Mouse (Mus musculus) thymus, adult 2 months (tissue): ENCODE measurements around the gene Myl12a.

Experiments used
- CTCF ChIP-seq: fragments of 200-500 bp; IDR thresholded peaks from 2 replicates; pipeline ENCODE4 v1.5.1; 2012; ENCODE audit warnings: mild to moderate bottlenecking, control low read depth, low read length, moderate library complexity, borderline replicate concordance; ENCODE audit not compliant: control insufficient read depth, poor library complexity, insufficient read depth; ENCODE audit errors: extremely low read depth
- POLR2A ChIP-seq: fragments of 200-500 bp; IDR thresholded peaks from 2 replicates; pipeline ENCODE4 v1.6.1; 2012; ENCODE audit warnings: mild to moderate bottlenecking, low read length, control low read depth, moderate library complexity; ENCODE audit not compliant: control insufficient read depth, poor library complexity, insufficient read depth; ENCODE audit errors: extremely low read depth

GRCm38 (mm10) chr17:70995551-70995950, 7.1 kb downstream of the Myl12a start:
- no peak for TF ChIP-seq CTCF
- TF ChIP-seq POLR2A = no peak
